Mouse (Mus musculus): ENCODE data around the gene Ankrd65. TPM values are rescaled to one million over a fixed set of nuclear protein-coding genes. Genes with fewer than 3 reads are reported as not detected.

Ankrd65 gene
- polyA plus RNA-seq, 1 experiment from 2014 or later: not detected

DNA sequence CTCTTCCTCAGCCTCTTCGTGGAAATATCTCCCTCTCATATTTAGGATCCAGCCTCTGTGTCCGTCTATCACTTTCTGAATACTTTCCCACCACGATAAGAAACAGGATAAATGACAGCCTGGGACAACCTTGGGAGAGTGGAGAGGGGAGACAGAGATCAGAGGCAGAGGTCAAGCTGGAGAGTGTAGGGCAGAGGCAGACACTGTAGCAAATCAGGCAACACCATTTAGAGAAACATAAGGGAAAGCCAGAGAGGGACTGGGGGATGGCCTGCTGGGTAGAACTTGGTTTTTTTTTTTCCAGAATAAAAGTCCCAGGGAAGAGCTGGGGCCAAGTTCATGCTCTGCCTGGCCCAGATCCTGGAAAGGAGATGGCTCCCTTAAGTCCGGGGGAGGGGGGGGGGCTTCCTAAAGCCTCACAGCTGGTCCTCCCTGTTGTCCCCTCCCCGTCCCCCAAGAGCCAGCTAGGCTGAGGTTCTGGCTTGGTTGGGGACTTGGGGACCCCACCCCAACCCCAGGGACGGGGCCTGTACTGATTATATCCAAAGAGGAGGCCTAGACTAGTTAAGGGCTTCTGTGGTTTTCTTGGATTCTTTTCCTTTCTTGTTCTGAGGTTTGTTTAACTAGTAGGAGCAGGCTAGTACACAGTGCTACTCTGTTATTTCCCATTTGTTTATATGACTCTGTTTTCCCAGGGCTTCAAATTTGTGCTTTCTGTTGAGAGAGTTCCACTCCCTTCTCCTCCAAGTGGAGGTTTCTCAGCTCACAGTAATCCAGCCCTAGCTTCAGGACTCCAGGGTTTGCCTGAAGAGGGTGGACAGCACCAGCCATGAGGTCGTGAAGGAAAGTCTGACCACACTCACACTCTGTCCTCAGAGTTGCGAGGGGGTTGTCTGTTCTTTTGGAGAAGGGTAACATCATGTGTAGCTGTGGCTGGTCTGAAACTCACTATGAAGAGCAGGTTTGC is 48.2 kb downstream of the Ankrd65 start:
- no peak for ATAC-seq
- no peaks in the 10 kb centered on the region for H3K27me3 ChIP-seq (replicated peaks; ENCODE audit: control insufficient read depth, insufficient read depth, low read length)
- H3K4me3 ChIP-seq (ENCODE audit: low read length): peak overlapping the region; percentile 2; the same call in 1 of the 2 replicates
- peaks cover 37% of the 10 kb centered on the region for H3K4me1 ChIP-seq (ENCODE audit: control insufficient read depth, insufficient read depth, low read length)
- WGBS: 45% methylated on average over 8 of the region's 8 CpGs
- peak overlapping the region; percentile 97 for H3K4me2 ChIP-seq (ENCODE audit: low read depth, low read length)
- peak overlapping the region; percentile 93 for H3K27ac ChIP-seq (ENCODE audit: low read length)
- H3K9ac ChIP-seq (ENCODE audit: low read depth, low read length): peak overlapping the region; percentile 30; the same call in 1 of the 2 replicates
- no peaks in the 10 kb centered on the region for H3K36me3 ChIP-seq (ENCODE audit: control insufficient read depth, insufficient read depth, low read length)
- no peaks in the 10 kb centered on the region for H3K9me3 ChIP-seq (ENCODE audit: control insufficient read depth, low read length)

DNA sequence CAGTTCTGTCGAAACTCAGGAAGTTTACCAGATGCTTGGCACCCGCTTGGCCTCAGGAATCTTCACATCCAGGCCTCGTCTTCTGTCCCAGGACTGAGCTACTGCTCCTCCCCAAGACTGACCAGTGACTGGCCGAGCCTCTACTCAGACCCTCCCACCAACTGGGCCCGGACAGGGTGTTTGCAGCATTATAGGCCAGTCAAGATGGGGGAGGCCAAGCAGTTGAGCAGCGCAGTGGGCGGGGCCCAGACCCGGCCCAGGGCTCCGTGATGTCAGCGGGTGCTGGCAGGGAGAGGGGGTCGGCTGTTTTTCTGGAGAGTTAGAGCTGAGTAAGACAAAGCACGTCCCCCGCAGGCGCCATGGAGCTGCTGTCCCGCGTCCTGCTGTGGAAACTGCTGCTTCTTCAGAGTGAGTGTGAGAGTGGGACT is 49.3 kb downstream of the Ankrd65 start, which contains the start of gene Mxra8:
Gene Mxra8 (plus strand): TSS at position 198 of the 428 bp plus-strand sequence.
- no peaks in the 10 kb centered on the region for H3K36me3 ChIP-seq (ENCODE audit: control insufficient read depth, insufficient read depth, low read length)
- H3K9me3 ChIP-seq (ENCODE audit: control insufficient read depth, low read length): no peaks in the 10 kb centered on the region
- peak; percentile 81 for ATAC-seq
- peak within 1 kb of the TSS; percentile 60 for H3K4me3 ChIP-seq (ENCODE audit: low read length)
- H3K4me1 ChIP-seq (ENCODE audit: control insufficient read depth, insufficient read depth, low read length): peaks cover 30% of the 10 kb centered on the region
- H3K27ac ChIP-seq (ENCODE audit: low read length): peak within 1 kb of the TSS; percentile 93
- 7% methylated on average over 16 of the region's 16 CpGs for WGBS
- H3K9ac ChIP-seq (ENCODE audit: low read depth, low read length): peak within 1 kb of the TSS; percentile 75
- H3K4me2 ChIP-seq (ENCODE audit: low read depth, low read length): peak within 1 kb of the TSS; percentile 97
- H3K27me3 ChIP-seq (replicated peaks; ENCODE audit: control insufficient read depth, insufficient read depth, low read length): no peaks in the 10 kb centered on the region

DNA sequence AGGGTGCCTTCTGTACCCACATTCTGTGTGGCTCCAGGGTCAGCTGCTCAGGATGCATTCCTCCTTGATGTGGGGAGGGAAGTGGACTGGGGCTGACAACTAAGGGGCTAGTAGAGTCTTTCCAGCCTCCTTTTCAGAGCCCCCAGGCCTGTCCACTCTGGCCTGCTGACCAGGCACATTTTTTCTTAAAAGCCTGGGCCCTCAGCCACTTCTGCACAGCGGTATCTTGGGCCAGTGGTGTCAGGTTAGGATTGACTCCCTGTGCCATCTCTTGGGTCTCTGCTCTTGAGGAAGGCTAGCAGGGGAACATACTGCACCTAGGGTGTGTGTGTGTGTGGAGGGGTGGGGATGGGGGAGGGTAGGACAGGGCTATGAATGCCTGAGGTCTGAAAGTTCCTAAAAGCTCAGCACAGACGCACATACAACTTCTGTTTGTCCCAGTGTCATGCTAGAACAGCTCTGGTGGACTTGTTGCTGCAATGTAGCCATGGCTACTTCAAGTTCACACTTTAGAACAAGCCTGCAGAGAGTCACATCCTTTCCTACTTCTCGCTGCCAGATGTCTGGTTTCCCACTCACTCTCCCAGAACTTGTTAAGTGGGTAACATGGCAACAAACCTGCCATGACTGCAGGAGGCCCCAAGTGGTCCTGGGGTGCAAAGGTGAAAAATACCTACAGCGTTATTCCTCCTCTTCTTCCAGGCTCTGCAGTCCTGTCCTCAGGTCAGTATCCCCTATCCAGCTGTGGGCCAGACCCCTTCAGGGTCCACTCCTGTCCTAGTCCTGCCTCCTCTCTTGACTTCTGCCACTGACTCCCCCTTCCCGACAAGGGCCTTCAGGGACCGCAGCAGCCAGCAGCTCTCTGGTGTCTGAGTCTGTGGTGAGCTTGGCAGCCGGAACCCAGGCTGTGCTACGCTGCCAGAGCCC is 50.1 kb downstream of the Ankrd65 start:
- Histone ChIP-seq H3K9me3 (ENCODE audit: control insufficient read depth, low read length) (no peaks in the 10 kb centered on the region), H3K36me3 (ENCODE audit: control insufficient read depth, insufficient read depth, low read length) (no peaks in the 10 kb centered on the region), H3K9ac (ENCODE audit: low read depth, low read length) (peak overlapping the region; percentile 75), H3K27me3 (replicated peaks; ENCODE audit: control insufficient read depth, insufficient read depth, low read length) (no peaks in the 10 kb centered on the region), H3K27ac (ENCODE audit: low read length) (peak overlapping the region; percentile 93), H3K4me2 (ENCODE audit: low read depth, low read length) (peak overlapping the region; percentile 97), H3K4me3 (ENCODE audit: low read length) (peak overlapping the region; percentile 60), H3K4me1 (ENCODE audit: control insufficient read depth, insufficient read depth, low read length) (peaks cover 30% of the 10 kb centered on the region)
- 12% methylated on average over 8 of the region's 8 CpGs for WGBS
- no peak; the same call in 1 of the 2 replicates for ATAC-seq

DNA sequence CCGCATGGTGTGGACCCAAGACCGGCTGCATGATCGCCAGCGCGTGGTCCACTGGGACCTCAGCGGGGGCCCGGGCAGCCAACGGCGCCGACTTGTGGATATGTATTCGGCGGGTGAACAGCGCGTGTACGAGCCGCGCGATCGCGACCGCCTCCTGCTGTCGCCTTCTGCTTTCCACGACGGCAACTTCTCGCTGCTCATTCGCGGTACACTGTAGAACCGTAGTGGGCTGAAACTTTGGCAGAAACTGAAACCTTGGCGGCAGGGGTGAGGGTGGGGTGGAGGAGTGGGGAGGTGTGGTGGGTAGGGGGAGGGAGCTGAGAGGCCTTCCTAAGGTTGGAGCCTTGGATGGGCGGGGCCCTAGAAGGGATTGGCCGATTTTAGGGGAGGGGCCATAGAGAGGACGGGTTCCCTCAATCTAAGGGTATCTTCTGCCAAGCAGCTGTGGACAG is 50.8 kb downstream of the Ankrd65 start:
- H3K9me3 ChIP-seq (ENCODE audit: control insufficient read depth, low read length): no peaks in the 10 kb centered on the region
- H3K4me1 ChIP-seq (ENCODE audit: control insufficient read depth, insufficient read depth, low read length): peaks cover 30% of the 10 kb centered on the region
- no peaks in the 10 kb centered on the region for H3K36me3 ChIP-seq (ENCODE audit: control insufficient read depth, insufficient read depth, low read length)
- peak overlapping the region; percentile 60 for H3K4me3 ChIP-seq (ENCODE audit: low read length)
- peak overlapping the region; percentile 55; the same call in 1 of the 2 replicates for H3K27ac ChIP-seq (ENCODE audit: low read length)
- 1% methylated on average over 32 of the region's 32 CpGs for WGBS
- H3K27me3 ChIP-seq (replicated peaks; ENCODE audit: control insufficient read depth, insufficient read depth, low read length): no peaks in the 10 kb centered on the region
- ATAC-seq: peak; percentile 55
- H3K9ac ChIP-seq (ENCODE audit: low read depth, low read length): peak overlapping the region; percentile 75
- H3K4me2 ChIP-seq (ENCODE audit: low read depth, low read length): peak overlapping the region; percentile 97

DNA sequence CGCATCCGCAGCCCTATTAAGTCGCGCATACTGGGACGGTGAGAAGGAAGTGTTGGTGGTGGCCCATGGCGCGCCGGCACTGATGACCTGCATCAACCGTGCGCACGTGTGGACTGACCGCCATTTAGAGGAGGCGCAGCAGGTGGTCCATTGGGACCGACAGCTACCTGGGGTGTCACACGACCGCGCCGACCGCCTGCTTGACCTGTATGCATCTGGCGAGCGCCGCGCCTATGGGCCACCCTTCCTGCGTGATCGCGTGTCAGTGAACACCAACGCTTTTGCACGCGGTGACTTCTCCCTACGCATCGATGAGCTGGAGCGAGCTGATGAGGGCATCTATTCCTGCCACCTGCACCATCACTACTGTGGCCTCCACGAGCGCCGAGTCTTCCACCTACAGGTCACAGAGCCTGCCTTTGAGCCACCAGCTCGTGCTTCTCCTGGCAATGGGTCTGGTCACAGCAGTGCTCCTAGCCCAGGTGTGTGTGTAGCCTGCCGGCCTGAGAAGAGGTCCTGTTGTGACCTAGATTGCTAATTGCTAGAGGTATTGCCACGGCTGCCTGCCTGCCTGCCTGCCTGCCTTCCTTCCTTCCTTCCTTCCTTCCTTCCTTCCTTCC is 51.5 kb downstream of the Ankrd65 start:
- WGBS: 48% methylated on average over 38 of the region's 38 CpGs
- H3K4me2 ChIP-seq (ENCODE audit: low read depth, low read length): peak overlapping the region; percentile 97
- H3K4me3 ChIP-seq (ENCODE audit: low read length): peak overlapping the region; percentile 60
- H3K4me1 ChIP-seq (ENCODE audit: control insufficient read depth, insufficient read depth, low read length): peaks cover 34% of the 10 kb centered on the region
- no peaks in the 10 kb centered on the region for H3K27me3 ChIP-seq (replicated peaks; ENCODE audit: control insufficient read depth, insufficient read depth, low read length)
- H3K9ac ChIP-seq (ENCODE audit: low read depth, low read length): no peak overlapping the region
- no peak for ATAC-seq
- no peak overlapping the region for H3K27ac ChIP-seq (ENCODE audit: low read length)
- H3K36me3 ChIP-seq (ENCODE audit: control insufficient read depth, insufficient read depth, low read length): no peaks in the 10 kb centered on the region
- H3K9me3 ChIP-seq (ENCODE audit: control insufficient read depth, low read length): no peaks in the 10 kb centered on the region

DNA sequence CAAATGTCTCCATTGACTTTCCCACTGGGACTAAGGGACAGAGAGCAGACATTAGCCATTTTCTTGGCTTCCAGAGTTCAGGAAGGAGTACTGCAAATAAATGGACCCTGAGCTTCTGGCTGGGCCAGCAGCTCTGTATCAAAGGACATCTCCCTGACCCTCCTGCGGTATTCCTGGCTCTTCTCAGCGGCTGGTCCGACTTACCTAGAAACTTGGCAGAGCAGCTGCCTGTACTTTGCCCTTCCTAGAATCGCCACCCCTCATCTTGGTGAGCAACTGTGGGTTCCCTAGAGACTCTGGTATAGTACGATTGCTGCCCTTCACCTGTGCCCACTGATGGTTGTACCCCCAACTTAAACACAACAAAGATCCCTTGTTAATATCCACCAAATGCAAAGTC is 53.0 kb downstream of the Ankrd65 start:
- Histone ChIP-seq H3K4me1 (ENCODE audit: control insufficient read depth, insufficient read depth, low read length) (peaks cover 28% of the 10 kb centered on the region), H3K27ac (ENCODE audit: low read length) (no peak overlapping the region), H3K36me3 (ENCODE audit: control insufficient read depth, insufficient read depth, low read length) (no peaks in the 10 kb centered on the region), H3K9ac (ENCODE audit: low read depth, low read length) (no peak overlapping the region), H3K9me3 (ENCODE audit: control insufficient read depth, low read length) (no peaks in the 10 kb centered on the region), H3K4me2 (ENCODE audit: low read depth, low read length) (no peak overlapping the region), H3K4me3 (ENCODE audit: low read length) (no peak overlapping the region), H3K27me3 (replicated peaks; ENCODE audit: control insufficient read depth, insufficient read depth, low read length) (no peaks in the 10 kb centered on the region)
- no peak for ATAC-seq
- 91% methylated on average over 5 of the region's 5 CpGs for WGBS

DNA sequence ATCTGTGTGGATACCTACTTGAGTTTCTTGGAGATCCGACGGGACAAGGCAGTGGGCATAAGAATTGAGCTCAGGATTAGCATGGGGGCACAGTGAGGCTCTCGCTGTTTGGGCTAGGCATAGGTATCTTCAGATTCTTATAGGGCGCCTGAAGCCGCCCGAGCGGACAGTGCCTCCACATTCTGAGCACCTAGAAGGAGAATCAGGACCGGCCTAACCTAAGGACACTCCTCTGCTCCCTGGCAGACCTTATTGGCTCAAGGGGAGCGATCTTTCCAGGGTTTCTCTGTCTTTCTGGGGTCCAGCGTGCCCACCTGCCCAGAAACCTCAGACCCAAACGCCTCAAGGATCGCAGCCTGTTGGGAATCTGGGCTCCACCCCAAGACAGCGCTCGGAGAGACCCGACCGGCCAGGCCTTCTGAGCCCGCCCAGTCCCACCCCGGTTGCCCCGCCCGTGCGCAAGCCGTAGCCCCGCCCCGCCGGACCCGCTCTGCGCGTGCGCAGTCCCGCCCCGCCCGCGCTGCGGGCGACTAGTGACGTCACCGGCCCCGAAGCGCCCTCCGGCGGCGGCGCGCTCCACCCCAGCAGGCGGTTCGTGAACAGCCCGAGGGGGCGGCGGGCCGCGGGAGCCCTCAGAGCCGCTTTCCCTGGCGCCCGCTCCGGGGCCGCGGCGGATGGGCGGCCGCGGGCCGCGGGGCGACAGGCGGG is 56.8 kb downstream of the Ankrd65 start, which contains the start of gene Dvl1:
Gene Dvl1 (plus strand): TSS at position 532 of the 708 bp plus-strand sequence.
- Histone ChIP-seq H3K9ac (ENCODE audit: low read depth, low read length) (peak within 1 kb of the TSS; percentile 90), H3K27ac (ENCODE audit: low read length) (peak within 1 kb of the TSS; percentile 58; the same call in 1 of the 2 replicates), H3K4me3 (ENCODE audit: low read length) (peak within 1 kb of the TSS; percentile 86), H3K9me3 (ENCODE audit: control insufficient read depth, low read length) (no peaks in the 10 kb centered on the region), H3K27me3 (replicated peaks; ENCODE audit: control insufficient read depth, insufficient read depth, low read length) (no peaks in the 10 kb centered on the region), H3K36me3 (ENCODE audit: control insufficient read depth, insufficient read depth, low read length) (no peaks in the 10 kb centered on the region), H3K4me2 (ENCODE audit: low read depth, low read length) (peak within 1 kb of the TSS; percentile 85), H3K4me1 (ENCODE audit: control insufficient read depth, insufficient read depth, low read length) (peaks cover 27% of the 10 kb centered on the region)
- peak; percentile 94 for ATAC-seq
- WGBS: 2% methylated on average over 59 of the region's 65 CpGs

DNA sequence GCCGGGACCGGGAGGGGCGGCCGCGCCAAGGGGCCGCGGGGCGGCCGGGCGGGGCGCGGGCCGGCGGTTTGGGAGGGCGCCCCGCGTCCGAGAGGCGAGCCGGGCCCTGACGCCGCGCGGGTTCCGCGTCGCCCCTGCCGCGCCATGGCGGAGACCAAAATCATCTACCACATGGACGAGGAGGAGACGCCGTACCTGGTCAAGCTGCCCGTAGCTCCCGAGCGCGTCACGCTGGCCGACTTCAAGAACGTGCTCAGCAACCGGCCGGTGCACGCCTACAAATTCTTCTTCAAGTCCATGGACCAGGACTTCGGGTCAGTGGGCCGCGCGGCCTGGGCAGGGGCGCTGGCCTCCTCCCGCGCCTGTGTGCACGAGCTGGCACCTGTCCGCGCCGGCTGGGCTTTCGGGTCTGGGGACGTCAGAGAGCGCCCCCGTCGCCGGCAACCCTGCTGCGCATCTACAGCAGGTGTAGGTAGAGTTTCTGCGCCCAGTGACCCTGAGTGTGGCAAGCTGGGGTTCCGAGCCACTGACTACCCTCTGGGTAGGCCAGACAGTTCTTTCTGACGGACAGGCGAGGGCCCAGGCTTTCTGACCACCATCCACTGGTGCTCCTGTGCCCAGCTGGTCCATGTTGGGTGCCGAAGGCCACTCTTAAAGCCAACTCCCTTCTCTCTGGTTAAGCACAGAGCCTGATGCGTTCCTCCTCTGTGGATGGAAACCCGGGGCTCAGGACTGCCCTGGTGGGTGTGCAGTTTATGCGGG is 57.5 kb downstream of the Ankrd65 start:
- peak overlapping the region; percentile 90 for H3K9ac ChIP-seq (ENCODE audit: low read depth, low read length)
- no peaks in the 10 kb centered on the region for H3K27me3 ChIP-seq (replicated peaks; ENCODE audit: control insufficient read depth, insufficient read depth, low read length)
- peak; percentile 65 for ATAC-seq
- H3K4me1 ChIP-seq (ENCODE audit: control insufficient read depth, insufficient read depth, low read length): peaks cover 27% of the 10 kb centered on the region
- H3K27ac ChIP-seq (ENCODE audit: low read length): peak overlapping the region; percentile 58; the same call in 1 of the 2 replicates
- no peaks in the 10 kb centered on the region for H3K9me3 ChIP-seq (ENCODE audit: control insufficient read depth, low read length)
- peak overlapping the region; percentile 86 for H3K4me3 ChIP-seq (ENCODE audit: low read length)
- H3K4me2 ChIP-seq (ENCODE audit: low read depth, low read length): peak overlapping the region; percentile 76
- H3K36me3 ChIP-seq (ENCODE audit: control insufficient read depth, insufficient read depth, low read length): no peaks in the 10 kb centered on the region
- 2% methylated on average over 63 of the region's 69 CpGs for WGBS

All from intestine, embryonic 16.5 days (tissue).